Mouse (Mus musculus): ENCODE data around the gene Sox6. TPM values are rescaled to one million over a fixed set of nuclear protein-coding genes. Genes with fewer than 3 reads are reported as not detected.
A peak's percentile ranks its signal among the peaks of the same experiment; 100 is the strongest.

The Sox6 gene
- total and polyA plus RNA-seq, 3 experiments = 0.09 to 1.3 (median 0.90) TPM

DNA sequence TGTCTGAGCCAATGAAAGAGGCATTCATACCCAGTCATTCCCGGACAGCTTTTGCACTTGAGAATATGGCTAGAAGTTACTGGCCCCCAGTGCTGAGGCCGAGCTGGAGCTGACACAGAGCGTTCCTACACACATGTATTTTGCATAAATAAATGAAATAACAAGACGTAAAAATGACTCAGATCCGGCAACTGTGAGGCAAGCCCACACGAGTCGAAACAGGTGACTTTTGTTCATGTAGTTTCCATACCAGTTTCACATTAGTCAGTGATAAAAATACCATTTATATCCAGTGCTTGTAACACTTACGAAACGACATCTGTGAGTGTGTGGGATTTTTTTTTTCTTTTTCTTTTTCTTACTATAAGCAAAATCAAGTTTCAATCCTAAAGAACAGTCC, 564.5 kb downstream of the Sox6 start (continued):
- TF ChIP-seq ZNF384 (IDR thresholded peaks at IDR 0.05; ENCODE audit: low read depth, low read length) (peak; percentile 79), BHLHE40 (IDR thresholded peaks at IDR 0.05; ENCODE audit: low read depth, low read length) (peak; percentile 95), TCF12 (IDR thresholded peaks at IDR 0.05; ENCODE audit: low read depth, low read length) (peak; percentile 63), PAX5 (IDR thresholded peaks at IDR 0.05; ENCODE audit: low read length) (no peak), NELFE (IDR thresholded peaks at IDR 0.05; ENCODE audit: low read depth, low read length) (no peak), UBTF (IDR thresholded peaks at IDR 0.05; ENCODE audit: low read depth, low read length) (no peak), CHD1 (IDR thresholded peaks at IDR 0.05; ENCODE audit: low read depth, low read length) (peak; percentile 54; the same call in 1 of the 2 replicates), POLR2A (IDR thresholded peaks at IDR 0.05; ENCODE audit: low read depth, low read length) (no peak), MAZ (IDR thresholded peaks at IDR 0.05; ENCODE audit: low read depth, low read length) (no peak), USF2 (conservative IDR thresholded peaks at IDR 0.05; ENCODE audit: low read depth, low read length) (no peak), IRF4 (IDR thresholded peaks at IDR 0.05; ENCODE audit: low read depth, low read length) (peak; percentile 87), POLR2AphosphoS2 (IDR thresholded peaks at IDR 0.05; ENCODE audit: low read depth, low read length) (no peak), ZMIZ1 (IDR thresholded peaks at IDR 0.05; ENCODE audit: low read depth, low read length) (no peak), JUN (IDR thresholded peaks at IDR 0.05; ENCODE audit: insufficient read depth, low read depth, low read length) (peak; percentile 69), EP300 (IDR thresholded peaks at IDR 0.05; ENCODE audit: low read length) (peak; percentile 83), RAD21 (IDR thresholded peaks at IDR 0.05; ENCODE audit: low read depth, low read length) (no peak), MXI1 (IDR thresholded peaks at IDR 0.05; ENCODE audit: low read depth, low read length) (no peak)

DNA sequence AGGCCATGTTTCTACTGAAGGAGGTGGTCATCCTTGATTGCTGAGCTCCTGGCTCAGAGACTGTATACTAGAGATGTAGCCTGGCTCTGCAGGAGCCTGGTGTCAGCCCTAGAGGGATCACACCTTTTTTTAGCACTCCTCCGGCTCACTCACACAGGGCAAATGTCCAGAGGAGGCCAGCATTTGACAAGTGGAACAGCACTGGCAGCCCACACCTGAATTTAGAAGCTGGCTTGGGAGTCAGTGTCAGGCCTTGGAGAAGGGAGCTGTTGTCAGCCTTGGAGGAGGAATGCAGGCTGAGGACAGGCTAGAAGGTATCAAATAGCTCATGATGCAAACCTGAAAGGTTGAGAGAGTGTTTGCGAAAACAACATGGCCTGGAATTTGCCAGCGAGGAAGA, 565.7 kb downstream of the Sox6 start:
- no peak overlapping the region for H3K4me3 ChIP-seq (replicated peaks in 1 of 3; ENCODE audit: low read depth in 2 of 3, low read length in 2 of 3, poor library complexity in 1 of 3)

More for the DNA sequence above, 565.7 kb downstream of the Sox6 start:
- no peak for DNase-seq (ENCODE audit: extremely low read depth)
- H3K4me1 ChIP-seq (ENCODE audit: control insufficient read depth in 1 of 2, insufficient read depth in 2 of 2) = peaks cover 0 to 6% of the 10 kb centered on the region in 2 experiments; a peak in 1 of 4 replicates
- H3K36me3 ChIP-seq (replicated peaks in 1 of 2; ENCODE audit: control insufficient read depth in 1 of 2, insufficient read depth in 1 of 2, low read length in 1 of 2) = no peaks in the 10 kb centered on the region
- dilution Hi-C loops (cut with MboI; ENCODE audit: extremely low pct_ligation_motif_present, extremely low pct_unique_long_range_greater_than_20kb, low sequenced_read_pairs) = no loop called here
- H3K9me3 ChIP-seq (replicated peaks; ENCODE audit: low read length) = no peaks in the 10 kb centered on the region
- in situ Hi-C loops (cut with MboI; ENCODE audit: low pct_ligation_motif_present, low pct_unique_long_range_greater_than_20kb, low sequenced_read_pairs) = no loop called here
- H3K79me2 ChIP-seq (replicated peaks; ENCODE audit: control insufficient read depth, extremely low read depth, insufficient read depth, poor library complexity, severe bottlenecking) = no peaks in the 10 kb centered on the region
- H3K27me3 ChIP-seq (replicated peaks) = no peaks in the 10 kb centered on the region
- TF ChIP-seq POLR2A (IDR thresholded peaks at IDR 0.05; ENCODE audit: low read depth, low read length) (no peak), USF2 (conservative IDR thresholded peaks at IDR 0.05; ENCODE audit: low read depth, low read length) (no peak), USF1 (IDR thresholded peaks at IDR 0.05; ENCODE audit: low read depth, low read length) (no peak), RCOR1 (conservative IDR thresholded peaks at IDR 0.05; ENCODE audit: low read depth, low read length) (no peak), SIN3A (IDR thresholded peaks at IDR 0.05; ENCODE audit: low read length) (no peak), ZMIZ1 (IDR thresholded peaks at IDR 0.05; ENCODE audit: low read depth, low read length) (no peak), NRF1 (IDR thresholded peaks at IDR 0.05; ENCODE audit: low read depth, low read length) (no peak), E2F4 (IDR thresholded peaks at IDR 0.05; ENCODE audit: insufficient replicate concordance, low read depth, low read length) (no peak), MYC (IDR thresholded peaks at IDR 0.05; ENCODE audit: low read depth, low read length) (no peak), PAX5 (IDR thresholded peaks at IDR 0.05; ENCODE audit: low read length) (no peak), CTCF (conservative IDR thresholded peaks at IDR 0.05 in 1 of 2, IDR thresholded peaks at IDR 0.05 in 1 of 2; ENCODE audit: low read depth in 2 of 2, low read length in 2 of 2) (no peak), ZNF384 (IDR thresholded peaks at IDR 0.05; ENCODE audit: low read depth, low read length) (no peak), MAFK (IDR thresholded peaks at IDR 0.05; ENCODE audit: insufficient replicate concordance, low read length) (no peak), ELF1 (IDR thresholded peaks at IDR 0.05; ENCODE audit: low read depth, low read length) (no peak), MAX (IDR thresholded peaks at IDR 0.05; ENCODE audit: low read length) (no peak), JUND (conservative IDR thresholded peaks at IDR 0.05; ENCODE audit: low read depth, low read length) (no peak), MXI1 (IDR thresholded peaks at IDR 0.05; ENCODE audit: low read depth, low read length) (no peak), ETS1 (conservative IDR thresholded peaks at IDR 0.05; ENCODE audit: low read depth, low read length) (no peak), POLR2AphosphoS2 (IDR thresholded peaks at IDR 0.05; ENCODE audit: low read depth, low read length) (no peak), BHLHE40 (IDR thresholded peaks at IDR 0.05; ENCODE audit: low read depth, low read length) (no peak)
- no peak overlapping the region for H3K27ac ChIP-seq (ENCODE audit: insufficient read depth, low read depth)
- H3K4me2 ChIP-seq (ENCODE audit: insufficient read depth, low read depth, poor library complexity, severe bottlenecking) = no peak overlapping the region
- no peak overlapping the region for H3K9ac ChIP-seq (ENCODE audit: insufficient read depth, low read depth)
